Mouse (Mus musculus) T-helper 2 cell (primary cell): ENCODE measurements around the gene Gpr176.
"Not testable (repeated sequence)": the region's sequence is repeated elsewhere in the genome, so short reads cannot be mapped to it uniquely, and the experiment has no call there.

ENCODE experiments used
- in situ Hi-C: fragments of 300-600 bp; cut with MboI, MseI; formaldehyde crosslinking; loops from one replicate; pipeline ENCODE4 v1.15.1; 2025; ENCODE audit warnings: high pct_unique_total_duplicates

The Gpr176 gene

GRCm38 (mm10) chr2:118301656-118302055, 71.6 kb downstream of the Gpr176 start:
- in situ Hi-C loops: no loop called here

DNA sequence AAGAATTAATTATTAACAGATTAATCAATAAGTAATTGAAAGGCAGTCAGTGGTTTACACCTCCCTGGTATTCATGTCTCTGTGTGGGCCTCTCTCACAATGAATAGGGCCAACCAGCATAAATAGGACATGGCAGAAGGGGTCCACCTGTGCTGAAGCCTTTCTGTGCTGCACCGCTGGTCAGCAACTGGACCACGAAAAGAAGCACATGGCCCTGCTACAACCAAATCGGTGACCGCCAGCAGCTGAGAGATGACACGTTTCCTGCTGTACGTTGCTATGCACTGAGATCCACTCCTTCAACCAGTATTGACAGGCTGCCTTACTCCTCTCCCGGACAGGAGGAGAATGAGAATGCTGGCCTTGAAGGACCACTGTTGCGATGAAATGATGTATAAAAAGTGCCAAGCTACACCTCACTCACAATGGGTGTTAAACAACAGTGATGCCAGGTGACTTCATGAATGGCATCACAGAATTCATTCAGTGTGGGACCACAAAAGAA, 72.1 kb downstream of the Gpr176 start:
- in situ Hi-C loops: no loop called here

GRCm38 (mm10) chr2:118299981-118300380, 73.2 kb downstream of the Gpr176 start:
- in situ Hi-C loops: no loop called here

GRCm38 (mm10) chr2:118298601-118299000, 74.6 kb downstream of the Gpr176 start:
- in situ Hi-C loops: no loop called here

GRCm38 (mm10) chr2:118297966-118298365, 75.3 kb downstream of the Gpr176 start:
- in situ Hi-C loops: no loop called here

GRCm38 (mm10) chr2:118295505-118295904, 77.7 kb downstream of the Gpr176 start:
- in situ Hi-C loops: no loop called here

- in situ Hi-C loops: no loop called here
Observed at GRCm38 (mm10) chr2:118293583-118293982, 79.6 kb downstream of the Gpr176 start.

DNA sequence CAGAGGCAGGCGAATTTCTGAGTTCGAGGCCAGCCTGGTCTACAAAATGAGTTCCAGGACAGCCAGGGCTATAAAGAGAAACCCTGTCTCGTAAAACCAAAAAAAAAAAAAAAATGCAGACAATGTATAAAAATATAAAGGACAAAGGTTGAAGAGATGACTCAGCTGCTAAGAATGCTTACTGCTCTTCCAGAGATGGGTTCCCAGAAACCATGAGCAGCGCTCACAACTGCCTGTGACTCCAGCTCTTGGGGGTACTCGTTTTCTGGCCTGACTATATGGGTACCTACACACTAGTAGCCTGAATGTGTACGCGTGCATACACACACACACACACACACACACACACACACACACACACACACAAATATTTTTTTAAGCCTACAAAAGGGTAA, 84.2 kb downstream of the Gpr176 start:
- in situ Hi-C loops: not testable (repeated sequence)

DNA sequence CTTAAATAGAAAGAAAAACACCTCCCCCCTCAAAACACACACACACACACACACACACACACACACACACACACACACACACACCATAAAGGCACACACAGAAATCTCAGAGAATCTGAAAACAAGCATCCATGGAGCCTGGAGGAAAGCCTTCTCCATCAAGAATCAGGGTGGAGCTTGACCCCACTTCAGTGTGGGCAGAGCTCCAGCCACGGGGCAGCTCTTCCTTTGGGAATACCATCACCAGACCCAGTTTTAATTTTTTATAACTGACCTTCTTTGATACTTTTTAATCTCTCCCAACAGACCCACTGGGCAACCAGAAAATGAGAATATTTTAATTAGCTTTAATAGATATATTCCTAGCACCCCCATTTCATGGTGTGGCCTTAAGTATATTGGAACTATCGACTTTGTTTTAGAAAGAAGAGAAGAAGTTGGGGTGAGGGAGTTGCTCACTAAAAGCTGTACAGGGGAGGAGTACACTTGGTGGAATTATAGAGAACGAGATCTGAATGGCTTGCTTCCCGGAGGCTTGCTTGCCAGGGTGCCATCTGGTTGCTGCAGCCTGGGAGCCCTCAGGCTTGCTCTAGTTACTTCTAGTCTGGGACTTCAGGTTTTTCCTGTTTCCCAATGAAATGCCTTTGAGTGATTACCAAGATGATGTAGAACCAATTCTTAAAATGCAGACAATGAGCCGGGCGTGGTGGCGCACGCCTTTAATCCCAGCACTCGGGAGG, 84.7 kb downstream of the Gpr176 start:
- in situ Hi-C loops: no loop called here

- in situ Hi-C loops: no loop called here
Observed at GRCm38 (mm10) chr2:118287678-118288077, 85.5 kb downstream of the Gpr176 start.

DNA sequence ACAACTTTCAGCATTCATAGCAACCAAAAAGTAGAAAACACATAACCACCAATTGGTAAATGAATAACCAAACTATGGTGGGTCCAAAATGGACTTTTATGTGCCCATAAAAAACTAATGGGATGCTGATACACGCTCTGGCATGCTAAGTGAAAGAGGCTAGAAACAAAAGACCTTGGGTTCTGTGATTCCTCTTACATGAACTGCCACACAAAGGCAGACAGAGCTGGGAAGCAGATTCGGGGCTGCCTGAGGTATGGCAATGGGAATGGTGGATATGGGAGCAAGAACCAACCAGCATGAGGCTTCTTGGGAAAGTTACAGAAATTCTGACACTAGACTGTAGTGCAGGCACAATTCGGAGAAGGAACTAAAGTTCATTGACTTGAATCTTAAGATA, 90.8 kb downstream of the Gpr176 start:
- in situ Hi-C loops: no loop called here

GRCm38 (mm10) chr2:118278249-118278648, 95.0 kb downstream of the Gpr176 start:
- in situ Hi-C loops: no loop called here

DNA sequence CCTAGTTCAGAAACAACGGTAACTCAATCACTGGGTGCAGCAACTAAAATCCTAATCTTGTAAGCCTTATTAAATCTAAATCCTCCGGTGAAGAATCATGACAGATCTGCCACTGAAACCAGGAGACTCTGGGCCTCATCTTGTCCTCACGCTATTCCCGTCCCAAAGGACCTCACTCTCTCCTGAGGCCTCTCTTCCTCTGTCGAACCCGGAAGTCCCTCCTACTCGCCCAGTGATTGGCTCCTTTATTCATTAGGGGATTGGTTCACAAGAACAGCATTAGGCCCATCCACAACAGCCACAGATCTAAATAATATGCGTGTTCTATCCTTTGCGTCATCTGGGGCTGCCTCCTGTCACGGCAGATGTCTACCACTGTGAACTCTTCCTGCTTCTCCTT, 101.6 kb downstream of the Gpr176 start:
- in situ Hi-C loops: no loop called here

DNA sequence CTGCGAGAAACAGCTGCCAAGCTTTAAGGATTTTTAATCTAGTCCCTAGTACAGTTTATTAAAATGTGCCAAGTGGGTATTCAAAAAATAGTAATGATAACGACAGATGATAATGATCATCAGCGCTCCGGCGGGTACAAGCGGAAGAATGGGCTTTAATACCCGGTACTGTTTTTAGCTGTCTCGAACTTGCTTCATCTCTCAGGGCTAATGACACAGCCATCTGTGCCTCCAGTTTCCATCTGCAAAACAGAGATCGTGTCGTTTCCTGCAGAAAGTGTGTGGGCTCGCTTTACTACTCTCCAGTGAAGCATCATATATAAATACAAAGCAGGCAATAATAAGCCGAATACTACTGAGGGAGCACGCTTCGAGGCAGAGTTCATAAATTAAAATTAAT, 103.0 kb downstream of the Gpr176 start:
- in situ Hi-C loops: no loop called here

DNA sequence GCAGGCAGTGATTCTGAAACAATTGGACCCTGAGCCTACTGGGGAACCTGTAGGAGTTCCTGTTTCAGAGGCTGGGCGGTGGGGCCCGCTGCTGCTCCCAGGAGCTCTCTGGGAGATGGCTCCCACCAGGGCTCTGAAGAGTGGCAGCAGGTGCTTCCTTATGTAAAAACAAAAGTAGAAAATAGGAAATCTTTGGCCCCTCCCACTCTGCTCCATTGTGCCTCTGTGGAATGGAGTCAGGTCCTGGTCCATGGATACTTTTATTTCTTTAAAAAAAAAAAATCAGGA, 109.4 kb downstream of the Gpr176 start:
- in situ Hi-C loops: no loop called here

- in situ Hi-C loops: no loop called here
Observed at GRCm38 (mm10) chr2:118263151-118263913, 109.9 kb downstream of the Gpr176 start.

DNA sequence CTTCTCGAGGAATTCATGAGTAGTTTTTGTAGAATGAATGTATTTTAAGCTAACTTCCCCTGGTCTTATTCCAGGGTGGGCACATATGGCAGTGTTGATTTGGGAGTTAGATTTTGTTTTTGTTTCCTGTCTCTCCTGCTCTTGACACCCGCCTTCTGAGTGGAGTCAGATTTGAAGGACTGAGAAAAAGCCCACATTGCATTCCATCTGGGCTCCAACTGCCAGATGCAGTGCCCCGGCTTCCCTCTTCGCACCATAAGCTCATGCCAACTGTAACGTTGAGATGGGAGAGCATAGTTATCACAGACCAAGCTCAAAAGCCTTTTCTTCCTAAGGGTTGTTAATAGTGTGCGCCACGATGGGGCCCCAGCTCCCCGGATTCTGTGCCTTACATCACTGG, 110.5 kb downstream of the Gpr176 start:
- in situ Hi-C loops: no loop called here

GRCm38 (mm10) chr2:118259746-118260145, 113.5 kb downstream of the Gpr176 start:
- in situ Hi-C loops: no loop called here

- in situ Hi-C loops: no loop called here
Observed at GRCm38 (mm10) chr2:118257094-118257493, 116.1 kb downstream of the Gpr176 start.

GRCm38 (mm10) chr2:118256621-118257053, 116.6 kb downstream of the Gpr176 start, which contains the start of gene Fsip1:
TSS of gene Fsip1 (minus strand) at chr2:118256966.
- in situ Hi-C loops: no loop called here

- in situ Hi-C loops: no loop called here
Observed at GRCm38 (mm10) chr2:118254516-118254915, 118.7 kb downstream of the Gpr176 start.

GRCm38 (mm10) chr2:118248966-118249365, 124.3 kb downstream of the Gpr176 start:
- in situ Hi-C loops: no loop called here

DNA sequence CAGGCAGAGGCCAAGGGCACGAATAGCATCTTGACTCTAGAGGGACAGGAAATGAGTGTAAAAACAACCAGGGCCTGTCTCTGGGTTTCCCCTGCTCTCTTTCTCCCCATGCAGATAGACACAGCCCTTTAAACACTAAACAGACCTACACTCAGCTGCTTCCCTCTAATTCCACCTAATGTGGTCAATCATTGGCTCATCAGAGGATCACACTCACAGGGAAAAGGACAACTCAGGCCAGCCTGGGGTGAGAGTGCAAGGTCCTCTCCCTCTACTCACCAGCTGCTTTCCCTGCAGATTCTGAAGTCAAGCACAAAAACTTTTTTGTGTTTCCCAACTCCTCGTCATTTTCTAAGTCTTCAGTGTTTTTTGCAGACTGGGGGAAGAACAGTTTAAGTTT, 125.2 kb downstream of the Gpr176 start:
- in situ Hi-C loops: no loop called here
